Mouse (Mus musculus) embryo, embryonic 11 days (tissue): ENCODE data around the gene Tnfrsf23.
"Not testable (repeated sequence)": the region's sequence is repeated elsewhere in the genome, so short reads cannot be mapped to it uniquely, and the experiment has no call there.

Experiments used
- DNase-seq: peaks from one replicate; pipeline ENCODE4 v3.0.0-alpha.2; 2015

Tnfrsf23 gene

DNA sequence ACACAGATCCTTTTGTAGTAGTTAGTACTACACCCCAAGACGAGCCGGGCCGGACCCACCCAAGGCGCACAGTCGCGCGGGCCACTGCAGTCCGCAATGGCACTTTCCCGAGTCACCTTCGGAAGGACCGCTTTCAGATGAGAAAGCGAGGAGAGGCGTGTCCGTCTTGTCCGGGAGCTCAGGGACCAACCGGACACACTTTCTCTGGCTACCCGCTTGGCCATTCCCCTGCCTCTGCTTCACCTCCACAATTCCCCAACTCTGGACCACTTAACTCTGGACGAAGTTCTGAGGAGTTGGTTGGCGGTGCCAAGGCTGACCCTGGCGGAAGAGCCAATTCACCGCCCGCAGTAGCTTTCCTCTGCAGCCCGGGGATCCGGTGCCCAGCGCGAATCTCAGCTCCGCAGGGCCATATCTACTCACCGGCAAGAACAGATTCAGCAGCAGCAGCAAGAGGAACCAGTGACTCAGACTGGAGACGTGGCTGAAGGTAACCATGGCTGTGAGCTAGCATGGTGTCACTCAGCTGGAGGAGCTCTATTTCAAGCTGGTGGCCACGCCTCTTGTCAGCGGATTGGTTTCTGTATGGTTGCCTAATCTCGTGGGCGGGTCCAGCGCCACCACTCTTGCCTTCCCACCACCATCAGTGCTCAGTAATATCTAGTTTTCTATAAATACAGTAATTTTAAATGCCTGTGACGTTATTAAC is at the start of gene Tnfrsf23:
Gene Tnfrsf23 (minus strand): TSS at position 514 of the 709 bp plus-strand sequence.
- peak; percentile 83 for DNase-seq

GRCm38 (mm10) chr7:143733746-143734145 is 48.1 kb upstream of the Tnfrsf23 start:
- DNase-seq: no peak

DNA sequence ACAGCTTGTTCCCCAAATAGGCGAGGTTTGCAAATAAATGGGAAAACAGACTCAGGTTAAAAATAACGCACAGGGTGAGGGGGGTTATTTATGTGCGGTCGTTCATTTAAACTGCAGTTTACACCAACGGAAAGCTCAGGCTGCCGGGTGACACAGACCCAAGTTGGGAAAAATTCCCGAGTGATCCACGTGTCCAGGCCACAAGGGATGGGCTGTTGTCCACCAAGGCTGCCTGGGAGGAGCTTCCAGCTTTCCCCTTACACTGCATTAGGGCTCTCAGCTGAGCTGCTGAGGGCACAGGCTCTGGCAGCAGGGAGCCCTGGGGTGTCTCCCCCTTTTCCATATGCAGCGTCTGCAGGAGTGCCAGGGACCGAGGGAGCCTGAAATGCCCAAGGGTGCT is 44.2 kb upstream of the Tnfrsf23 start:
- no peak for DNase-seq

DNA sequence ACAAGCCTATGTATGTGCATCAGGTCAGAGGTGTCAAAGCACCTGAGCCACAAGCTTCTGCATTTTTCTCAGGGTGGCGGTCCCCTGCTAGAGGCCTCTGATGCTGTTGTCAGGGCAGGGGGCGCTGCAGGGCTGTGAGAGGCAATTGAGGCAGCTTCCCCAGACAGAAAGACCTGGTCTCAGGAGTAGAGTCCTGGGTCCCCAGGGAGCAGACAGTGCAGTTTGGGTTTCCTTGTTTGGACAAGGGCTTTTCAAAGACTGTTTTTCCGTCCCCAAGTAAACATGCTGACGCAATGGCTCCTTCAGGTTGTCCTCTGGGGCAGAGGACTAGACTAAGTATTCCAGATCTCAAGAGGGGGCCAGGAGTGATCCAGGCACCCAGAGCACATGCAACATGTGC is 40.7 kb upstream of the Tnfrsf23 start:
- DNase-seq: no peak

- no peak for DNase-seq
Measured at GRCm38 (mm10) chr7:143723841-143724240, 38.2 kb upstream of the Tnfrsf23 start.

GRCm38 (mm10) chr7:143722646-143723045 is 37.0 kb upstream of the Tnfrsf23 start:
- DNase-seq: no peak

GRCm38 (mm10) chr7:143717811-143718210 is 32.1 kb upstream of the Tnfrsf23 start:
- DNase-seq: no peak

DNA sequence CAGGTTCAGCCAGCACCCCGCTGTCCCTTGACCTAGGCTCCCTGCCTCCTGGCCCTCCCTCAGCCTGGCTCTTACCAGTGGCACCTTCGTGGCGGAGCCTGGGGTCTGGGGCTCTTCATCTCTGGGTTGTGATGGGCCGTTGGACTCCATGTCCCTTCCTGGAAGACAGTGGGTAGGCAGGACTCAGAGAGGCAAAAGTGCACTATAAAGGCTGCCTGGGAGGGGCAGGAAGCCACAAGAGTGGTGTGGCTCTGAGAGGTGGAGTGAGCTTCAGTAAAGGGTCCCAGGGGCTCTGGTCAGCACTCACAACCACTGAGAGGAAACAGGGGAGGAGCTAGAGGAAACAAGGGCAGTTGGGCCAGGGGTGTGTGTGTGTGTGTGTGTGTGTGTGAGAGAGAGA is 27.7 kb upstream of the Tnfrsf23 start:
- DNase-seq: no peak

DNA sequence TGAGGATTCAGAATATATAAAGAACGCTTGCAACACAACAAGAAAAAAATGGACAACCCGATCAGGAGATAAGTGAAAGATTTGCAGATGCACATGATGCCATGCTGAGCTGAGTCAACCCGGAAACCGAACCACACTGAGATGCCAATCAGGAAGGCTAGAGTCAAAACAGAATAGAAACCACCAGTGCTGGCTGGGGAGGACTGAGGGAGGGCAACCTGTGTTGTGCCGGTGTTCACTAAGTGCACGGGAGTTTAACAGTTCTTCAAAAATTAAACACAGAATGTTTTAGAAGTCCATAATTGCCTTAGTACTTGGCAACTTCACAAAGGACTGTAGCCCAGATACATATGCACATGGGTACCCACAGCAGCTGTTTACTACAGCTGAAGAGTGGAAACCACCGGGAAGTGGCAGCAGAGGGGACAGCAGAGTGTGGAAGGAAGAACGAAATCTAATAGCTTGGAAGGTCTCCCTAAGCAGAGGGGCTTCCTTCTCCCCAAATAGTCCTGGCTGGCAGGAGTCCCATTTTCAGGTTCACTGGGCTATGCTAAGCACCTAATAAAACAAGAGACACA is 27.2 kb upstream of the Tnfrsf23 start:
- no peak for DNase-seq

GRCm38 (mm10) chr7:143712023-143712422 is 26.4 kb upstream of the Tnfrsf23 start:
- DNase-seq: peak; percentile 3

DNA sequence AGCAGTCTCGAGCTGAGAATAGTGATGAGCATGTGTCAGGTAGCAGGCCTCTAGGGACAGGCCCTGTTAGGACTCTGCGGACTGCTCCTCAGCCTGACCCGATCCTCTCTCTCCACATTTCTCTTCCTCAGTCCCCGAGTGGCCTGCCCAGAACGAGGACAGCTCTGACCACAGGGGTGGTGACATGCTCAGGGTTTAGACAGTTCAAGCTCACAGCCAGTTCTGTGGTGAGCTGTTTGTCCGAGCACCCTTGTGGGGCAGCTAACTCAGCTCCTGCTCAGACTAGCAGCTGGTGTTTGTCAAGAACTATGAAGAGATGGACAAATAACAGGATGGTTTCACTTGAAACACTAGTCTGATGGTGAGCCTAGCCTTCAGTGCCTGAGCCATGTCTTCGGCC is 25.7 kb upstream of the Tnfrsf23 start:
- no peak for DNase-seq

GRCm38 (mm10) chr7:143709395-143709794 is 23.7 kb upstream of the Tnfrsf23 start:
- no peak for DNase-seq

DNA sequence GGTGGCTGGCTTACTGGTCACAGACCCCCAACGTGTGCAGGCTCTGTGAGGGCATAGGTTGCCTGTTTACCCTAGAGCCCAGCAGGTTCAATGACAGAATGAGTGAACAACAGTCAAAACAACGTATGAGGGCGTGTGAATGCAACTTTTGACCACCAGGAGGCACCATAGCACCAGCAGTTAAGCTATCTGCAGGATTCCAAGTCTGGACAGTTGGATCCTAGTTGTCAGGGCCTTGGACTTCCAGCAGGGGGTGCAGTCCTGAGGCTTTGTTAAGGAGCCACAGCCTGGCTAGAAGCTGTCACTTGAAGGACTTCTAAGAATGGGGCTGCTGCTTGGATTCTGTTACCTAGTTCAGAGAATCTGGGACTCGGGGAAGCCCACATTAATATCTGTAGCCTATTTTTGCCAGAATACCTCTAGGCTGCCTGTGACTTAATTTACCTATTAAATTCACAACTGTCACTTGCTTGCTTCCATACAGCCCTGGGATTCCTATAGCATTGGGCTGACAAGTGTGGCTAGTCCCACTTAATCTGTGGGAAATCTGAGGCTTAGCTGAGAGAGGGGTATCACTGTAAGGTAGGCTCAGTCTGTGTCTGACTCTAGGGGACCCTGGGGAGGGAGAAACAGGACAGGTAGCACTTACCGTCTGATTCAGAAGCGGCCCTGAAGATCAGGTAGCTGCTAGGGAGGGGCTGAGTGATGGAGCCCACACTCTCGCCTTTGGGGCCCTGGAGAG is 21.2 kb upstream of the Tnfrsf23 start:
- peak; percentile 95 for DNase-seq

GRCm38 (mm10) chr7:143696140-143696539 is 10.5 kb upstream of the Tnfrsf23 start:
- DNase-seq: peak; percentile 29

GRCm38 (mm10) chr7:143694550-143694949 is 8.9 kb upstream of the Tnfrsf23 start:
- no peak for DNase-seq

DNA sequence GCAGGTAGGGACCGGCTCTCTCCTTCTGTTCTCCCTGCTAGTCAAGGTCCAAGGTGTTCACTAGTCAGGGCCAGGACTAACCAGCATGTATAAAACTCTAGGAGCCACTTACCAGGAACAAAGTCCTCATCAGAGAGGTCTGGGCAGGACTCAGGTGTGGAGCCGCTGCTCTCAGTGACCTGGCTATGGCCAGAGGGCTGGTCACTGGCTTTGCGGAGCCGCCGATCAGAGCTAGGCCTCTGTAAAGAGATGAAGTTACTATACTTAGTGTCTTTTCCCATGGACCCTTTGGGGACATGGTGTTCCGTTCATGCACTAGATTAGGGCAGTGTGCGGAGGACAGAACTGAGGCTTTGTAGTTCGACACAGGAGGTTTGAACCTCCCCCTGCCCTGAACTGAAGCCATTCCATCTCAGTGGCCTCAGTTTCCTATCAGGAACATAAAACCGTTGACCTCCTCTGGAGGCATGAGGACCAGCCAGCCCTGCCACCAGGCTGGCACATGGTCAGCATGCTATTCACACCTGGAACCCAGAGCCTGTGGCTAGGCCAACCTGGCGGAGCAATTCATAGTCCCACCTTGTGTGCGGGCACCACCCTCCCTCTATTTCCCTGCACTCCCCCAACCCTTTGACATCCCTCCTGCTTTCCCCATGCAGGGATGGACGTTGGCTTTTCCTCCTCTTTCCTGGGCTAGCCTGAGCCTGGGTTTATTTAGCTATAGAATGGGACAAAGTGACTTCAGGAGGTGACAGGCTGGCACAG is 7.3 kb upstream of the Tnfrsf23 start:
- no peak for DNase-seq

DNA sequence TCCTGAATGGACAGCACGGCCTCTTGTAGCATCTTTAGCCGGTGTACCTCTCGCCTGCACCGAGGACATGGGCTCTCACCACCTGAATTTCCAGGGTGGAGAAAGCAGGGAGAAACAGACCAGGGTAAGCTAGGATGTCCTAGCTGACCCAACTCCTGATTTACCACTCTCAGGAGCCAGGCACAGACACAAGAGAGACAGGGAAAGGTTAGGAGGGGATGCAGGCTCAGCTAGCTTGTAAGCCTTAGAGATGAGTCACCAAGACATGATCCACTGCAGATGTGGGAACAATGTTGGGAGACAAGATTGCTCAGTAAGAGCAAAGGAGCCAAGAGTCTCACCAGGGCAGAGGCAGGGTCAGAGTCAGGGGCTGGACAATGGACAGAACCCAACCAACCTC is 6.2 kb upstream of the Tnfrsf23 start:
- no peak for DNase-seq

DNA sequence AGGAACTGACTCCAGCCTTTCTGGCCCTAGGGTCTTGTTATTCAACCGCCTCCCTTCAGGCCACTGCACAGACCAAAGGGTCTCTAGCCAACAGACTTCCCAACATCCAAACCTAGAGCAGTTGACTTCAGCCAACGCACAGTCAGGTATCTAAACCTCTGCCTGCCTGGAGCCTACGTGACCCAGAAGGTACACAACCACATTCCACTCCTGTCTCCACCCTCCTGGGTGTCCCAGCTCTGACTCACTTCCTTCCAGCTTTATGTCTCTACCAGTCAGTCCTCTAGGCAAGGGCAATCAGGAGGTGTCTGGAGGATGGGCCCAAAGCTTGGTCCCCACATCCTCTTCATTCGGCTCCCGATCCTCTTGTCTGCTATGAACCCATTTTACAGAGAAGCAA is 5.5 kb upstream of the Tnfrsf23 start:
- DNase-seq: no peak

DNA sequence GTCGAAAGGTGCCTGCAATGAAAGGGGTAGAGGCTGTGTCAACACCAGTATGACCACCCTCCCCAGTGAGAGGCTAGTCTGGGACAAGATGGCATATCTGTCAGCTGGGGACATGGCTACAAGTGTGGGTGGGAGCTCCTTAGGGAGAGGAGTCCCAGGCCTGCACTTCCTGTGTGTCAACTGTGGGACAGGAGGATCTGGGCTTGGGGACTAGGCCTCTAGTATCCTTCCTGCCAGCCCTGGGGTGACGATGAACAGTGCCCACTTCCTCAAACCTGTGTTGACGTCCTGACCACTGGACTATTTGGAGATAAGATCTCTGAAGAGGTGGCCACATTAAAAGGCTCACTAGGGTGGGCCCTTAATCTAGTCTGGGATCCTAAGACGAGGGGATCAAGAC is 4.3 kb upstream of the Tnfrsf23 start:
- no peak for DNase-seq

GRCm38 (mm10) chr7:143689481-143689880 is 3.8 kb upstream of the Tnfrsf23 start:
- no peak for DNase-seq

GRCm38 (mm10) chr7:143686676-143687075 is 1.0 kb upstream of the Tnfrsf23 start:
- not testable (repeated sequence) for DNase-seq

DNA sequence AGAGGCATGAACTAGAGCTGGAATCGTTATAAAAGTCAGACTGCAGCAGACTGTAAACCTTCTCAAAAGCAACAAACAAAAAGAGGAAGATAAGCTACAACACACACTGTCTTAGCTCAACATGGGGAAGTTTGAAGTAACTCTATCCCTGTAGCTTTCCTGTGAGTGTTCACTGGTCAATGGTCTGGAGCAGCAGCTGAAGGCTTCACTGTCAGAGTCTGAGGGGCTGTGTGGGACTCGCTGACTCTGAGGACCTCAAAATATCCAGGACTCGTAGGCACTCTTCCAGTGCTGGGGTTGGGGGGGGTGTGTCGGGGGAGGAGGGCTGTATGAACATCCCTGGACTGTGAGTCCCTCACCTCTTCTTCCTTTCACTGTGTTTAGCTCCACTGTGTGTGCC is 519 bp upstream of the Tnfrsf23 start:
- DNase-seq: not testable (repeated sequence)

DNA sequence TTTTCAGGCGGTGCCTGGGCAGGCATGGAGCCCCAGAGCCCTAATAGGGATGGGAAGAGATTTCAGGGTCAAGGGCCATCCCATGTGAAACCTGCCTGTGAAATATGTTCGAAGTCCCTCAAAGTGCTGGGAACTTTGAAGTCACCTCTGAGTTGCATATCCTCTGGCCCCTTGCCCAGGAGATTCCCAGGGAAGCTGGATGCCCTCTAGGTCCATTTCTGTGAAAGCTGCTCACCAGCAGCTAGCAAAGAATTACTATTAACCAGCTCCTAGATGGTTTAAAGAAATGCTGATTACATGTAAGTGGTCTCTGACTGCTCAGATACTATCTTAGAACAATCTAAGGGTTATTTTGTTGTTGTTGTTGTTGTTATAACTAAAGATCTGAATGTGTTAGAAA is 1.1 kb downstream of the Tnfrsf23 start:
- DNase-seq: not testable (repeated sequence)
